Mouse (Mus musculus) stomach, embryonic 16.5 days (tissue): ENCODE measurements around the gene Shld2. TPM values are rescaled to one million over a fixed set of nuclear protein-coding genes. Genes with fewer than 3 reads are reported as not detected.

Source experiments
- polyA plus RNA-seq: library from polyadenylated mRNA; unstranded; fragments of >200 nt; fragmentation: Nextera tagmentation; extraction: Ambion mirVana; gene quantifications from 2 replicates; pipeline ENCODE4 v1.2.1, GENCODE M21; 2015

Shld2 gene
- polyA plus RNA-seq, 1 experiment from 2014 or later: 6.1 TPM

Other genes with a start within 250 kb of the Shld2 start
- 56.1 and 63.4 TPM in 2 replicates for gene Anxa8, start 224.5 kb downstream of the Shld2 start, polyA plus RNA-seq
- gene A630023A22Rik, start 207.7 kb downstream of the Shld2 start, polyA plus RNA-seq: 0.43 and 0.76 TPM in 2 replicates
- gene Npy4r, start 158.0 kb downstream of the Shld2 start, polyA plus RNA-seq: 0.46 and 0.47 TPM in 2 replicates
- 0.29 and 0.31 TPM in 2 replicates for gene Gprin2, start 108.8 kb downstream of the Shld2 start, polyA plus RNA-seq
- 1.4 and 1.6 TPM in 2 replicates for gene Syt15, start 90.9 kb downstream of the Shld2 start, polyA plus RNA-seq
- gene Glud1, start 234 bp upstream of the Shld2 start, polyA plus RNA-seq: 62.5 and 64.0 TPM in 2 replicates
- gene Fam25c, start 44.9 kb upstream of the Shld2 start, polyA plus RNA-seq: 23.6 and 47.2 TPM in 2 replicates
- gene Sncg, start 64.3 kb upstream of the Shld2 start, polyA plus RNA-seq: 31.3 and 35.0 TPM in 2 replicates
- gene Mmrn2, start 65.0 kb upstream of the Shld2 start, polyA plus RNA-seq: 8.5 and 9.1 TPM in 2 replicates
- 22.4 and 22.9 TPM in 2 replicates for gene Bmpr1a, start 192.8 kb upstream of the Shld2 start, polyA plus RNA-seq
- not detected in 2 replicates for gene 9230112D13Rik, start 212.3 kb upstream of the Shld2 start, polyA plus RNA-seq